Mouse (Mus musculus): ENCODE measurements around the gene Polr3c.
A peak's percentile ranks its signal among the peaks of the same experiment; 100 is the strongest.
"Not testable (repeated sequence)": the region's sequence is repeated elsewhere in the genome, so short reads cannot be mapped to it uniquely, and the experiment has no call there.

The Polr3c gene

GRCm38 (mm10) chr3:96707903-96708683, 19.3 kb downstream of the Polr3c start, which contains the start of gene Nudt17:
Nudt17 (minus strand) TSS chr3:96708562.
- DNase-seq: peak; percentile 89

GRCm38 (mm10) chr3:96706984-96707383, 20.4 kb downstream of the Polr3c start:
- DNase-seq: no peak

GRCm38 (mm10) chr3:96706217-96706616, 21.2 kb downstream of the Polr3c start:
- DNase-seq: no peak

- DNase-seq: peak; percentile 20
Observed at GRCm38 (mm10) chr3:96704778-96705177, 22.6 kb downstream of the Polr3c start.

GRCm38 (mm10) chr3:96701003-96701402, 26.4 kb downstream of the Polr3c start:
- no peak for DNase-seq

GRCm38 (mm10) chr3:96700376-96700775, 27.1 kb downstream of the Polr3c start:
- DNase-seq: no peak

GRCm38 (mm10) chr3:96698993-96699690, 28.3 kb downstream of the Polr3c start:
- no peak for DNase-seq

- DNase-seq: peak; percentile 94
Observed at GRCm38 (mm10) chr3:96696766-96697732, 30.4 kb downstream of the Polr3c start.

- peak; percentile 88 for DNase-seq
Observed at GRCm38 (mm10) chr3:96696198-96696765, 31.1 kb downstream of the Polr3c start, which contains the start of gene Pias3. Pias3 (plus strand) TSS chr3:96696384.

- DNase-seq: no peak
Observed at GRCm38 (mm10) chr3:96693579-96693978, 33.8 kb downstream of the Polr3c start.

- DNase-seq: no peak
Observed at GRCm38 (mm10) chr3:96692506-96692905, 34.9 kb downstream of the Polr3c start.

- DNase-seq: no peak
Observed at GRCm38 (mm10) chr3:96690298-96690697, 37.1 kb downstream of the Polr3c start.

- no peak for DNase-seq
Observed at GRCm38 (mm10) chr3:96688854-96689253, 38.6 kb downstream of the Polr3c start.

GRCm38 (mm10) chr3:96686057-96686456, 41.4 kb downstream of the Polr3c start:
- not testable (repeated sequence) for DNase-seq

- no peak for DNase-seq
Observed at GRCm38 (mm10) chr3:96684822-96685156, 42.6 kb downstream of the Polr3c start.

- no peak for DNase-seq
Observed at GRCm38 (mm10) chr3:96684151-96684821, 43.1 kb downstream of the Polr3c start.

GRCm38 (mm10) chr3:96683496-96683895, 43.9 kb downstream of the Polr3c start:
- no peak for DNase-seq

GRCm38 (mm10) chr3:96680269-96680956, 47.0 kb downstream of the Polr3c start:
- DNase-seq: no peak

- no peak for DNase-seq
Observed at GRCm38 (mm10) chr3:96679159-96679674, 48.2 kb downstream of the Polr3c start.

- DNase-seq: no peak
Observed at GRCm38 (mm10) chr3:96678456-96678855, 49.0 kb downstream of the Polr3c start.

GRCm38 (mm10) chr3:96675690-96676089, 51.7 kb downstream of the Polr3c start:
- no peak for DNase-seq

Measured in kidney, adult 18-20 months (tissue).